Mouse (Mus musculus): Measurements from ENCODE around the gene Gm10277.
"Not testable (repeated sequence)": the region's sequence is repeated elsewhere in the genome, so short reads cannot be mapped to it uniquely, and the experiment has no call there.

Gene Gm10277

DNA sequence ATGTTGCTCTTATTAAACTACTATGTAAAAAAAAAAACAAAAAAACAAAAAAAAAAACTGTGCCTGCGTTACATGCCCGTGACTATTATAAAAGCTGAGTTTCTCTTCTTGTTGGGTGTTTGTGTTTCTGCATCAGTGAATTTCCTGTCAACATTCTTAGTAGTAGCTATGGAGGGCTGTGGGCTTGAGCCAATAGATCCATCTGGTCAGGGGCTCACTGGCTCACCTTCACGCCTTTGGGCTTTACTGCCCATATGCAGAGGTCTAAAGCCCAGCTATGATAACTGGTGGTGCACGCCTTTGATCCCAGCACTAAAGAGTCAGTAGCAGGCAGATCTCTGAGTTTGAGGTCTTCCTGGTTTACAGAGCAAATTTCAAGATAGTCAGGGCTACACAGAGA is 18.1 kb downstream of the Gm10277 start:
- DNase-seq: no peak

DNA sequence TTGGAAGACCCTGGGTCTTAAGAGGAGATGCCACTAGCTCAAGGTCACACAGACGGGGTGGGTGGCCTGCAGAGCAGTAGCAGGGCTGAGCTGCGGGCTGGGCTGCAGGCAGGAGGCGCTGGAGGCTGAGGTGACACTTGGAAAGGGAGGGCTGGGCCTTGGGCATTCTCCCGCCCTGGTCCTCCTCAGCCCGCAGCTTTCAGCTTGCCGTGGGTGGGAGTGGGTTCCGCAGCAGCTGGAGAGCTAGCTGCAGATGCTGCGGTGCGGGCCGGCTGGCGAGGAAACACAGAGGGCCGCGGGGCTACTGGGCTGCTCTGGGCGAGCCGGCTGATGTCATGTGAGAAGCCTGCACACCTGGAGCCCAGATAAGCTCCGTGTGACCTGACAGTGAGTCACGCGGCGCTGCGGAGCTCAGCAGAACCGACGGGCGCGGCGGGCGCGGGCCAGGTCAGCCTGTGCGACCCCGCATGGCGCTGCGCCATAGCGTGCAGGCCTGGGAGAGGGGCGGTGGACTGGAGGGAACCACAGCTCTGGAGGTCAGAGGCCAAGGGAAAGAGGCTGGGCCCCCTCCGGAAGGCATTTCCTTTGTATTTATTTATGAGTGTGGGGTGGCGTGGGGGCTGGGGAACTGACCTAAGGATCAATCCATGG is 21.1 kb downstream of the Gm10277 start:
- DNase-seq: peak; percentile 80

DNA sequence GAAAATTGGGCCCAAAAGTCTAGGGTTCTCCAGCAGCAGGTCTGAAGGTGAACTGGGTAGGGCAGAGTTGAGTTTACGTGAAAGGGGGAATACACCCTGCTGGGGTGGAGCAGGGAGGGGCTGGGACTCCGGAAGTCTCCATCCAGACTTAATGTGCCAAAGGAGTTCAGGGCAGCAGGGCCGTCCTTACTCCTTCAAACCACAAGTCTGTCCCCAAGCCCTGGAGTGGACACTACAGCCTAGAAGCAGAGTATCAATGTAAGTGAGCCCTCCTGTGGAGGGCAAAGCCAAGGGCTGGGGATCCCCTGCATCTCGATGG is 22.1 kb downstream of the Gm10277 start:
- peak; percentile 47 for DNase-seq

DNA sequence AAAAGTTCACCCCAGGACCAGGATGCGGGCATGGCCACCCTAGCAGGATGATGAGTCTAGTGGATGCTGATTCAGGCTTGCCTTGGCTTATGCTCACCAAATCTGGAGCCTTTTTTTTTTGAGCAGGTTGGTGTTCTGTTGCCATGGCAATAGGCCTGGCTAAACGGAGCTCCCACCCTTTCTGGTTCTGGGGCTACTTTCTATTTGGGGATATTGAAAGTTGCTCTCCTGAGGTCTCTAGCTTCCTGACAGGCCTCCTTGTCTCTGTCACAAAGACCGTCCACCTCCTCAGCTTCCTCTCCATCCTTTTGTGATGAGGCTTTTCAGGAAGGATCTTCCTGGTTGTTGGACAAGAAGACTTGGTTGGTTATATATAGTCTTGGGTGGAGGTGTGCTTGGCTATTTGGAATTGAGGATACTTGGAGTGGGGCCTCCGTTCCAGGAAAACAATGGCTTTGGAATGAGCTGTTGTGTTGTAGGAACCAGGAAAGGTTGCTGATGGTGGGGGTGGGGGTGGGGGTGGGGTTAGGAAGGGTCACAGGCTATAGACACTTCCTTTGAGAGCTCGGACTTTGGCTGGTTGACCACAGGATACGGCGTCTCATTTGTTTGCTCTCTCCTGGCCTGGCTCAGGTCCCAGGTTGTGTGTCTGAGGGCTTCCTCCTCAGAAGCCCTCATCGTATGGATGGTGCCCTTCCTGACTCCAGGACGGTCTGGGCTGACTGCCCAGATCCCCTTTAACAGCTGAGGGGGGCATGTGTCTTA is 22.7 kb downstream of the Gm10277 start:
- peak; percentile 72 for DNase-seq

DNA sequence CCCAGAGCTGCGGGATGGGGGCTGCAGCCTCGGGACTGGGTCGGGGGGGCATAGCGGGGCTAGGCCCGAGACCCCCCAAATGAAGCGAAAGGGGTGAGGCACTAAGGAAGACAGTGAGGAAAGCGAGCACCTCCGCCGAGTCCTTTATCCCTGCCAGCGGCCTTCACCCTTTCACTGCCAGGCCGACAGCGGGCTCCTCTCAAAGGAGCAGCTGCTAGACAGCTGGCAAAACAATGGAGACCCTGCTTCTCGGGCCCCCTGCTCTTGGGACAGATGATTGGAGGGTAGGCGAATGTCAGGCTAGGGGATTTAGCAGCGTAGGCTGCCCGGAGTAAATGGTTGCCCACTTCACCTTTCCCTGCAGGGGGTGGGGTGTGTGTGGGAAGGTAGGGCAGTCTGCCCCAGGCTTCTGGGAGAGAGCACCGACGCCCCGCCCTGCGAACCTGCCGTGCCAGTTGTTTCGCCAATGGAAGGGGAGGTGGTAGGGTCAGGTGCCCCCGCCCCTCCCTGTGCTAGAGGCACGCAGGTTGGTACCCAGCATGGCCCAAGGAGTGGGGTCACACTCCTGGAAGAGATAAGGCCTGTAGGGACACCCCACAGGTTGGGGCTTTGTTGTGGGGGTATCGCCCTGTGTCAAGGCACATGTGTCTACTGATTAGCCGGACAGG is 23.7 kb downstream of the Gm10277 start:
- DNase-seq: peak; percentile 80

DNA sequence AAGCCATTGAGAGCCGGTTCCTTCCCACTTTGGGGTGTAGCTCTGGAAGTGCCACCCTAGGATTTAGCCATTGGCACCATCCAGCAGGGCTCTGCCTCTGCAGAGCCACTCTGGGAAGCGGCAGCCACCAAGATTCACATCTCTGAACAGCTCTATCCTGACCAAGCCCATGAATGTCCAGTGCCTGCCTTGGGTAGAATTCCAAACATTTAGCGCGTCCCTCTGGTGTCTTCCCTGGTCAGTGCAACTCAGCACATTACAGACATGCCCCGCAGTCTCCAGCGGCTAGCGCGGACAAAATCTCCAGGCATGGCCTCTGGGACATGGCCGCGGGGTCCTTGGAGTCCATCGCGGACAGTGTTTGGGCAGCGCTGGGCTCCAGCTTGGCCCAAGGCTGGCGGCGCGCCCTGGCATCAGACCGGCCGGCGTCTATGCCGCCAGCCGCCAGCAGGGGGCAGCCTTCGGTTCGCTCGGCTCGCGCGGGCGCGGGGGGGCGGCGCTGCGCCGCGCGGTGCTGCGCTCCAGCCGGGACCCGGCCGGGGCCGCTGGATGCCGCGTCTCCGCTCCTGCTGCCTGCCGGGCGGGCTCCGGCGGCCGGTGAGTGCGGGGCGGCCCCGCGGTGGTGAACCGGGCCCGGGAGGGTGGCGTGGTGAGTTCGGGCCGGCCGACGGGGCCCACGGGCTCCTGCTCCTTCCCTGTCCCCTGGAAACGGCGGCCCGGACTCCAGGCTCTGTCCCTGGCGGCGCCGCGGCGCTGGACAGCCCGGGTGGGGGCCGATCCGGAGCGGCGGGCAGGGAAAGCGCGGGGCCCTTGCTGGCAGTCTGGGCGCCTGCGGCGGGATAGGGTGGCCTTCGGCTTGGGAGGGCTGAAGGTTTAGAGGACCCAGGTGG is 24.5 kb downstream of the Gm10277 start, which contains the start of gene Myo18a:
Gene Myo18a (plus strand): TSS at position 464 of the 890 bp plus-strand sequence.
- peak; percentile 87 for DNase-seq

DNA sequence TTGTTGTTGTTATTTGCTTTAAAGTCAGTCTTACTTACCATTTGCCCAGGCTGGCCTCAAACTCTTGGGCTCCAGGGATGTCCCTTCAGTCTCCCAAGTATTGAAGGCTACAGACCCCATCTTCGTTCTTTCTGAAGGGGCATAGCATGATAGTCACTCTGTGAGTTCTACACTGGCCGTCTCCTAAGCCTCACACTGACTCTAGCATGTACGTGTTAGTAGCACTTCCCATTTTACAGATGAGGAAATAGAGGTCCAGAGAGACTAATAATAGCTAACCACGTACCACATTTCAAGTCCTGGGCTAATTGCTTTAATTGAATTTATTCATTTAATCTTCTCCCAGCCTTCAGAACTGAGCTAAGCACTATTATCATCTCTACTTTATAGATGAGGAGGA is 27.5 kb downstream of the Gm10277 start:
- DNase-seq: no peak

DNA sequence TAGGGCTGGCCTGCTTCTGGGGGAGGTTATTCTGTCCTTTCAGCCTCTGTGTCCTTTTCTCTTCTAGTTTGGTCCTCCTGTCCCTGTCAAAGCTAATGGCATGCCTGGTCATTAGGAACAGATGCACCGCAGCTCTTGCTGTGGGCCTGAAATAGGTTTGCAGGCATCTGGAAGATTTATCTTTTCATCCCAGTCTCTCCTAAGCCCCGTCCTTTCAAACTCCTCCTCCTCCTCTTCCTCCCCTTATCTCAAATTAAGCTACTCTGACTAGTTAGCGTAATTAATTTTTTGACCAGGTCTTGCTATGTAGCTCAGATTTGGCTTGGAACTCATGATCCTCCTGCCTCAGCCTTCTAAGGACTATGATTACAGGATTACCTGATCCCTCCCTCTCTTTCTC is 34.1 kb downstream of the Gm10277 start:
- no peak for DNase-seq

DNA sequence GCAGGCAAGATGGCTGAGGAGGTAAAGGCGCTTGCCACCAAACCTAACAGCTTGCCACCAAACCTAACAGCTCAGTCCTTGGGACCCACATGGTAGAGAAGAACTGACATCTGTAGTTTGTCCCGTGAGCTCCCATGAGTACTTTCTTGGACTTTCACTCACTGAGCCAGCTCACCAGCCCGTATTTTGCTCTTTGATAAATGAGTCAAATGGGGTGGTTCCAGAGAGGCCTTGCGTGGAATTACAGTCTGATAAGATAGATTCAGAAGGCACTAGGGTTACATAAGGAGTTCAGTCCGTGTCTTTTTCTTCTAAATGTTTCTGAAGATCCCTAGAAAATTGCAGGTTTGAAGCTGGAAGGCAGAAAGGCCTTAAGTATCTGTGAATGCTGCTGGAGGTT is 35.0 kb downstream of the Gm10277 start:
- DNase-seq: no peak

DNA sequence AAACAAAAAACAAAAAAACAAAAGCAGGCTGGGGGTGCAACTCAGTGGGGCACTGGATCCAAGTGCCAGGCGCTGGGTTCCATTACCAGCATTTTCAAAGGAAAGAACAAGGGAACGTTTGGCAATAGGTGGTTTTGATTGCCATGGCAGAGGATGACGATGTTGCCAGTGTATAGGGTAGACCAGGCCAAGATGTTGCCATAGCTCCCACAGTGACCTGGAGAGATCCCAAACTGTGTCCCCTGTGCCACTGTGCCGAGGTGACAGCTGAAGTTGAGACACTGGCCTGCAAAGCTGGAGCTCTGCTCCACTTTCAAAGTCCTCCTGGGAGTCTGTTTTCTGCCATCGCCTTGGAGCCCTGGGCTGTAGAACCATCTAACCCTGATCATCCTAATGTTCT is 38.6 kb downstream of the Gm10277 start:
- no peak for DNase-seq

DNA sequence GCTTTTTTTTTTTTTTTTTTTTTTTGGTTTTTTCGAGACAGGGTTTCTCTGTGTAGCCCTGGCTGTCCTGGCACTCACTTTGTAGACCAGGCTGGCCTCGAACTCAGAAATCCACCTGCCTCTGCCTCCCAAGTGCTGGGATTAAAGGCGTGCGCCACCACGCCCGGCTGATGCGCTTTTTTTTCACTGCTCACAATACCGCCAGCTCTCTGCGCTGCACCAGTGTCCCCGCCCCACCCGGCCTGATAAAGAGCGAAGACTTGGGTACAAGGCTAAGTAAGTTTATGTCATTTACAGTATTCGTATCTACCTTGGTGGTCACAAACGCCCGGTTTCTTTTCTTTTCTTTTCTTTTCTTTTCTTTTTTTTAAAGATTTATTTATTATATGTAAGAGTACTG is 40.4 kb downstream of the Gm10277 start:
- not testable (repeated sequence) for DNase-seq

DNA sequence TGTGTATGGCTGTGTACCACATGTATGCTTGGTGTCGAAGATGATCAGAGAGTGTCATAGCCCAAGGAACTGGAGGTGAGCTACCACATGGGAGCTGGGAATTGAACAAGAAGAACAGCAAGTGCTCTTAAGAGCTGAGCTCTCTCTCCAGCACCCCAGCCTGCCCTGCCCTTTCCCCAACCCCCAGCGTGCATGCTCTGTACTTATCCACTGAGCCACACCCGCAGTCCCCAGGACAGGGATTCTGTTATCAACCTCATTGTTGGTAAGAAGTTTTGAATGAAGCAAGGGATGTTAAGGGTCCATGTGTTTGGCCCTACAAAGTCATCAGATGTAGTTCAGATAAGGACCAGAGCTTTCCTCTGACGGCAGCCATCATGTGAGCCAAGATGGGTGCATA is 40.9 kb downstream of the Gm10277 start:
- no peak for DNase-seq

DNA sequence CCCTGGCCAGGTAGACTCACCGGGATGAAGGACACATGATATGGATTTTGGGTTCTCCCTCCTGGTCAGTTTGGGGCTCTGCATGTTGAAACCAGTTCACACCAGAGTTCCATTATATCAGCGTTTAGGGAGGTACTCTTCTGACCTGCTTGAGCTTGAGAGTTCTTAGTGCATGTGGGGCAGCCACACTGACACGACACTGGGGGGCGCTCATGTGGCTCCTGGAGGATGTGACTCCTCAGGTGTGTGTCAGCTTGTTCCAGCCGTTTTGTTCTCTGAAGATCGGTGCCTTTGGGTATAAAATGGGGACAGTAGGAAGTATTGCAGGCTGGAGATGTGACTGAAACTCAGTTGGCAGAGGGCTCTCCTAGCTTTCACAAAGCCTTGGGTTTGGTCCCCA is 43.6 kb downstream of the Gm10277 start:
- DNase-seq: peak; percentile 65

DNA sequence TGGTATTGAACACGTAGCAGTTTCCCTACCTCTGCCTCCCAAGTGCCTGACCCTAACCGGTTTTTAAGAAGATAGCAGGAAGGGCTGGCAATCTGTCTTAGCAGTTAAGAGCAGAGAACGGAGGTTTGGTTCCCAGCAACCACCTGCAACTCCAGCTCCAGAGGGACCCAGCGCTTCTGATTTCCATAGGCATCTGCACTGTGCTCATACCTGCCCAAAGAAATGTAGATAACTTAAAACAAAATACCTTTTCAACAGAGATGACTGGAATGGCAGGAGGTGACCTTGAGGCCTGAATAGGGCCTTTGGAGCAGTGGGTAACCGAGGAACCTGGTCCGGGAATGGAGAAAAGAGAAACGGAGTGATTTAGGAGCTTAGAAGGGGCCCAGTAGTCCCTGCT is 49.0 kb downstream of the Gm10277 start:
- DNase-seq: no peak

DNA sequence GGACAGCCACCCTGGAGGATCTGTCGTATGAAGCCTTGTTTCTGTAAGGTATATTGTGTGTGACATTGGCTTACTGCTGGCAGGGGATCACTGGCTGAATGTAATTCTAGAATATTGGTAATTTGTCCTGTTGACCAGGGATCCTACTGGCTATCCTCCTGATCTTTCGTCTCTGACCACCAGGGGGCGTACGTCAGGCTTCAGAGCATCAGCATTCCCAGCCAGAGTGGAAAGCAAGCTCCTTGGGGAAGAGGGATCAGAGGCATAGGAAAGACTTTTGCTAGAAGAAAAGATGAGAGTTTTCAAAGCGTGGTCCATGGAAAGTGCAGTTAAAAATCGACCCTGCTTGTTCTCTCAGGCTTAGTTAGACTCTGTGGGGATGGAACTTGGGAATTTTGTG is 50.3 kb downstream of the Gm10277 start:
- peak; percentile 91 for DNase-seq

All from lung, postnatal 10 days (tissue).